Mouse (Mus musculus) heart, adult 2 months (tissue): Measurements from ENCODE around the gene Atrn.

Source experiments
- CTCF ChIP-seq: fragments of 200-600 bp; IDR thresholded peaks from 2 replicates; pipeline ENCODE4 v1.8.1; 2022; ENCODE audit warnings: antibody characterized with exemption, mild to moderate bottlenecking, moderate library complexity
- EP300 ChIP-seq: fragments of 200-500 bp; IDR thresholded peaks from 2 replicates; pipeline ENCODE4 v1.6.1; 2011; ENCODE audit warnings: low read depth, low read length, control low read depth; ENCODE audit not compliant: insufficient read depth
- POLR2A ChIP-seq: fragments of 200-500 bp; IDR thresholded peaks from 2 replicates; pipeline ENCODE4 v1.6.1; 2011; ENCODE audit warnings: mild to moderate bottlenecking, low read depth, low read length, control low read depth; ENCODE audit not compliant: insufficient read depth

GRCm38 (mm10) chr2:131030998-131031397, 124.7 kb downstream of the Atrn start:
- TF ChIP-seq POLR2A (no peak), CTCF (no peak), EP300 (no peak)
